Mouse (Mus musculus) c-Kit-negative CD71-positive TER-119-positive erythroid progenitor cells, embryonic 14.5 days (primary cell): Measurements from ENCODE around the gene Gm4353.
A peak's percentile ranks its signal among the peaks of the same experiment; 100 is the strongest.

Experiments
- DNase-seq: peaks from one replicate; pipeline ENCODE4 v3.0.0-alpha.2; 2013; ENCODE audit warnings: low read depth, low spot score

Gm4353 gene

DNA sequence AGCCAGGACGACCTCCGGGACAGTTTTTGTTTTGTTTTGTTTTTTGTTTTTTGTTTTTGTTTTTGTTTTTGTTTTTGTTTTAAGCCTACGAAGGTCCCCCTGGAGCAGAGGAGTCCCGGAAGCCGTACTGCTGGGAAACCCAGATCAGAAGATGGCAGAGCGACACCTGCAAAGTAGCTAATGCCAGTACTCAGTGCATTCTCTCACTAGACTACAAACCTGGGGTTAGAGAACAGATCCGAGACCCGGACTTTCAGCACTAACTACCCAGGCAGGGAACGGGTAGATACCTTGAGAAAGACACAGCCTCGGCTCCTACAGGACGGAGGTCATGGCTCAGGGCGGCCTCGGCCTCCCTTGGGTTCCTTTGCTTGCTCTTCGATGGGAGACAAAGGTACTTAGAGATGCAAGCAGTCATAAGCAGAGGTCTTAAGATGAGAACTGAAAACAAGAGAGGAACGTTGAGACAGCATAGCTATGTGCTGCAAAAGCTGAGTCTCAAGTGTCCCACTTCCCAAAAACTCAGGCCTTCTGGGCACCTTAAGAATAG, 43.9 kb downstream of the Gm4353 start:
- DNase-seq = no peak

- peak; percentile 35 for DNase-seq
Observed at GRCm38 (mm10) chr7:116039538-116040466, 44.6 kb downstream of the Gm4353 start.

- no peak for DNase-seq
Observed at GRCm38 (mm10) chr7:116039196-116039537, 45.3 kb downstream of the Gm4353 start, which contains the start of gene 1110004F10Rik. 1110004F10Rik (plus strand) TSS chr7:116039397.

DNA sequence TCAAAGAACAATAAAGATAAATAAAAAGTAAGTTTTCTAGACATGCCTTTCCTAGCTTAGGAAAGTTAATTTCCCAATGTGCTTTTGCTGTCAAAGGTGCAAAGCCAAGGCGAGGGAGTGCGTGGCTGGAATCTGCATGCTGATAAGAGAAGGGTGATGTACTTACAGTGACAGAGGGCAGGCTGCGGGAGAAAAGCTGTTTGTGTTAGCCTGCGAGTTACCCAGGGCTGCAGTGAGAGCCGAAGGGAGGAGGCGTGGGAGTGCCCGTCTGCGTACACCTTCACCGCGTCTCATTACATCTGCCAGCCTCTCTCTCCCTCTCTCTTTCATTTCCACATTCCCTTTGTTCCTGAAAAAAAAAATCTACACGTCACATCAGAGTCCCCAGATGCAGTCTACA, 45.9 kb downstream of the Gm4353 start, which contains the start of gene Sox6:
Gene Sox6 (minus strand): TSS at position 286 of the 400 bp plus-strand sequence.
- no peak for DNase-seq

- no peak for DNase-seq
Observed at GRCm38 (mm10) chr7:116038024-116038423, 46.4 kb downstream of the Gm4353 start.

GRCm38 (mm10) chr7:116036591-116037555, 47.6 kb downstream of the Gm4353 start:
- no peak for DNase-seq

GRCm38 (mm10) chr7:116035504-116035903, 48.9 kb downstream of the Gm4353 start:
- DNase-seq = no peak

- DNase-seq = no peak
Observed at GRCm38 (mm10) chr7:116034282-116034758, 50.1 kb downstream of the Gm4353 start.

DNA sequence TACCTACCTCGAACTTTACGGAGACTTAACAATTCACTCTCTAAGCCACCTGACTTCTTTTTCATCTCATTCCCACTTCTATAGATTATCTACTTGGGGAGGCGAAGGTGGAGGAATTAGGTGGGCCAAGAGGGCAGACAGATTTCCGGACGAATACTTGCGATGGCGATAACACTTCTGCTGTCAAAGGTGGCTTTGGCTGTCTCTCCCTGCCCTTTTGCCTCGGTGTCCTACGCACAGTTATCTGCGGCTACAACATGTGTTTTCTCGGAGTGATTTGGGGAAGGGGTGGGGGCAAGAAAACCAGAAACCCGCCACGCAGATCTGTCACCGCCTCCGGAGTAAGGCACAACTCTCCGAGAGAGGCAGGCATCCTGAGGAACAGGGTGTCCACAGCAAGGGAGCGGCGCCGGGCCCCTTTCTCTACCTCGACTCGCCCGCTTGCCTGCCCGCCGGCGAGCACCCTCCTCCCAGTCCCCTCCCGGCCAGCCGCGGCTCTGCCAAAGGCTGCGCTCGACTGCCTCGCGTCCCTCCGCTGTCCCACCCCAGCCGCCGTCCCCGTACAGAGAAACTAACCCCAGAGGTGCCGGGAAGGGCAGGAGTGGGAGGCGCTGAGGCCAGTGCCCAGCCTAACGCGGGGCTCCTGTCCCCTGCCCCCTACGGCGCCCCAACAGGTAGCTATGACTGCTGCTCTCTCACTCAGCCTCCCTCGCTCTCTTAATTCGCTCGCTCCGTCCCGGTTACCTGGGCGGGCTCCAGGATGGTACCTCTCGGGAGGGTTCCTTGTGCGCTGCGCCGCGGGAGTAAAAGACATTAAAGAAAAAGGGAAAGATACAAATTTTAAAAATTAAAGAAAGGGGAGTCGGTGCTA, 50.8 kb downstream of the Gm4353 start:
- DNase-seq = peak; percentile 11
